In genomic region chr19:40872955-40873665, GRCm38 (mm10) we compare ENCODE assay signal across 8 mouse cellular contexts. TPM values are rescaled to one million over a fixed set of nuclear protein-coding genes. Genes with fewer than 3 reads are reported as not detected.
DNase-seq lines count a peak whose midpoint lies in the region; ATAC-seq and TF ChIP-seq lines count a peak whose summit lies in the region.

No protein-coding gene starts in this region.

- H3K27me3 ChIP-seq in ES-Bruce4 (ENCODE audit: control insufficient read depth, insufficient read depth, low read length, poor library complexity, severe bottlenecking): no peaks in the 10 kb centered on the region
- H3K27me3 ChIP-seq in forebrain, embryonic 15.5 days: peaks cover 53% of the 10 kb centered on the region
- peaks cover 9% of the 10 kb centered on the region for H3K27me3 ChIP-seq in liver, embryonic 14.5 days (ENCODE audit: control insufficient read depth, insufficient read depth, low read length)
- peaks cover 3% of the 10 kb centered on the region; the same call in 1 of the 2 replicates for H3K27me3 ChIP-seq in neural tube, embryonic 11.5 days (ENCODE audit: control insufficient read depth, insufficient read depth, low read length)
- H3K27me3 ChIP-seq in stomach, embryonic 15.5 days (replicated peaks): peaks cover 29% of the 10 kb centered on the region

- no peaks in the 10 kb centered on the region for H3K4me1 ChIP-seq in ES-Bruce4 (ENCODE audit: control insufficient read depth, insufficient read depth, low read length)
- 0 out of 2 replicates have a peak, but pooled peaks cover 4% of the 10 kb centered on the region for H3K4me1 ChIP-seq in forebrain, embryonic 15.5 days
- peaks cover 2 to 3% of the 10 kb centered on the region in 2 experiments; a peak in 1 of 4 replicates for H3K4me1 ChIP-seq in liver, embryonic 14.5 days (replicated peaks; ENCODE audit: control insufficient read depth in 2 of 2, insufficient read depth in 2 of 2, low read length in 1 of 2)
- H3K4me1 ChIP-seq in neural tube, embryonic 11.5 days (ENCODE audit: control insufficient read depth, insufficient read depth, low read length): no peaks in the 10 kb centered on the region
- H3K4me1 ChIP-seq in stomach, embryonic 15.5 days: no peaks in the 10 kb centered on the region

- peak overlapping the region; percentile 51 for H3K27ac ChIP-seq in ES-Bruce4 (ENCODE audit: insufficient read depth, low read length)
- peak overlapping the region; percentile 93 for H3K27ac ChIP-seq in forebrain, embryonic 15.5 days (replicated peaks)
- no peak overlapping the region for H3K27ac ChIP-seq in liver, embryonic 14.5 days
- H3K27ac ChIP-seq in neural tube, embryonic 11.5 days (ENCODE audit: low read depth, low read length): peak overlapping the region; percentile 75
- peak overlapping the region; percentile 80 for H3K27ac ChIP-seq in stomach, embryonic 15.5 days

- DNase-seq in cerebellum, adult 18-20 months: peak; percentile 89 to 92
- DNase-seq in heart, postnatal 14 days: peak; percentile 82 to 92
- peak; percentile 94 to 96 for DNase-seq in kidney, postnatal 4 days
- peak; percentile 79 to 84 (median 80) for DNase-seq in liver, embryonic 14.5 days (ENCODE audit: low read depth in 3 of 3, low spot score in 3 of 3)
- DNase-seq in neural tube, embryonic 11.5 days (ENCODE audit: low spot score): peak; percentile 97

- TF ChIP-seq POLR2A in ES-Bruce4 (IDR thresholded peaks at IDR 0.05; ENCODE audit: insufficient read depth, low read length): peak; percentile 82

- no peaks in the 10 kb centered on the region for H3K9me3 ChIP-seq in ES-Bruce4 (replicated peaks; ENCODE audit: control insufficient read depth, insufficient read depth, low read length, poor library complexity, severe bottlenecking)
- no peaks in the 10 kb centered on the region for H3K9me3 ChIP-seq in forebrain, embryonic 15.5 days
- H3K9me3 ChIP-seq in liver, embryonic 14.5 days (ENCODE audit: control insufficient read depth, low read length): peaks cover 3% of the 10 kb centered on the region
- H3K9me3 ChIP-seq in neural tube, embryonic 11.5 days (ENCODE audit: control insufficient read depth, low read length): no peaks in the 10 kb centered on the region
- H3K9me3 ChIP-seq in stomach, embryonic 15.5 days: no peaks in the 10 kb centered on the region

- 1% methylated on average over 51 of the region's 51 CpGs for WGBS in forebrain, embryonic 15.5 days
- 2% methylated on average over 51 of the region's 51 CpGs for WGBS in liver, embryonic 14.5 days (ENCODE audit: insufficient replicate concordance)
- 2% methylated on average over 51 of the region's 51 CpGs for whole genome bisulfite sequencing in neural tube, embryonic 11.5 days
- 2% methylated on average over 50 of the region's 51 CpGs for WGBS in stomach, embryonic 15.5 days

- peak; percentile 99 for ATAC-seq in forebrain, embryonic 15.5 days (replicated peaks)
- peak; percentile 92 for ATAC-seq in liver, embryonic 14.5 days (ENCODE audit: insufficient read depth)
- ATAC-seq in neural tube, embryonic 11.5 days (ENCODE audit: insufficient read depth, low FRiP score, low TSS enrichment): peak; percentile 99
- peak; percentile 94 for ATAC-seq in stomach, embryonic 15.5 days (ENCODE audit: insufficient read depth, low FRiP score, low read depth)

- H3K4me3 ChIP-seq in ES-Bruce4 (ENCODE audit: low read depth, low read length): peak overlapping the region; percentile 66
- peak overlapping the region; percentile 74 for H3K4me3 ChIP-seq in forebrain, embryonic 15.5 days
- H3K4me3 ChIP-seq in liver, embryonic 14.5 days (ENCODE audit: insufficient read depth in 1 of 2, low read depth in 2 of 2, low read length in 2 of 2): peak overlapping the region; percentile 49 to 52
- H3K4me3 ChIP-seq in neural tube, embryonic 11.5 days (ENCODE audit: low read depth, low read length): peak overlapping the region; percentile 44
- peak overlapping the region; percentile 55 for H3K4me3 ChIP-seq in stomach, embryonic 15.5 days (replicated peaks)

- intact Hi-C loops in heart, postnatal 14 days (cut with DNase I): loop anchor here (1.0 kb wide), 1 partner anchor 21 kb away; the partner anchor contains the start of gene Zfp518a

- peak overlapping the region; percentile 86 for H3K4me2 ChIP-seq in forebrain, embryonic 15.5 days (replicated peaks)
- peak overlapping the region; percentile 80 for H3K4me2 ChIP-seq in liver, embryonic 14.5 days (ENCODE audit: low read depth)
- H3K4me2 ChIP-seq in neural tube, embryonic 11.5 days (ENCODE audit: low read depth): peak overlapping the region; percentile 57
- peak overlapping the region; percentile 87 for H3K4me2 ChIP-seq in stomach, embryonic 15.5 days

- peak; percentile 45 for TF ChIP-seq CTCF in ES-Bruce4 (IDR thresholded peaks at IDR 0.05; ENCODE audit: low read depth, low read length)
- peak; percentile 79 for TF ChIP-seq CTCF in liver, embryonic 14.5 days (IDR thresholded peaks at IDR 0.05; ENCODE audit: low read depth)

- TF ChIP-seq EP300 in ES-Bruce4 (IDR thresholded peaks at IDR 0.05; ENCODE audit: insufficient read depth, low read depth, low read length): peak; percentile 71; the same call in 1 of the 2 replicates
- no peak for TF ChIP-seq EP300 in liver, embryonic 14.5 days (IDR thresholded peaks at IDR 0.05; ENCODE audit: low read depth)

- H3K36me3 ChIP-seq in ES-Bruce4 (ENCODE audit: control insufficient read depth, insufficient read depth, low read length, poor library complexity, severe bottlenecking): no peaks in the 10 kb centered on the region
- no peaks in the 10 kb centered on the region for H3K36me3 ChIP-seq in forebrain, embryonic 15.5 days
- H3K36me3 ChIP-seq in liver, embryonic 14.5 days (replicated peaks; ENCODE audit: control insufficient read depth, insufficient read depth, low read depth): no peaks in the 10 kb centered on the region
- H3K36me3 ChIP-seq in neural tube, embryonic 11.5 days (ENCODE audit: control insufficient read depth, insufficient read depth, low read length): no peaks in the 10 kb centered on the region
- no peaks in the 10 kb centered on the region for H3K36me3 ChIP-seq in stomach, embryonic 15.5 days

- peak overlapping the region; percentile 59 for H3K9ac ChIP-seq in ES-Bruce4 (ENCODE audit: low read depth, poor library complexity, severe bottlenecking)
- H3K9ac ChIP-seq in forebrain, embryonic 15.5 days (replicated peaks): peak overlapping the region; percentile 63
- H3K9ac ChIP-seq in liver, embryonic 14.5 days (replicated peaks): peak overlapping the region; percentile 14
- peak overlapping the region; percentile 71 for H3K9ac ChIP-seq in neural tube, embryonic 11.5 days (ENCODE audit: low read length)
- H3K9ac ChIP-seq in stomach, embryonic 15.5 days: 0 out of 2 replicates have a peak overlapping the region, but pooled peaks have one; percentile 37

RNA-seq across cellular contexts. Expression of gene Zfp518a, which starts 21.4 kb away (rescaled TPM):
- 34.4 and 41.3 TPM in 2 replicates for polyA plus RNA-seq in ES-Bruce4 (2011; ENCODE audit: insufficient read depth, insufficient read length, low read depth, missing spikeins)
- polyA plus RNA-seq in forebrain, embryonic 15.5 days (2015; fragmentation: Nextera tagmentation; extraction: Ambion mirVana): 6.0 and 6.8 TPM in 2 replicates
- 1 to 10 TPM; 7.2 to 8.6 TPM for total RNA-seq in heart, postnatal 14 days (2021)
- 1.9 and 2.7 TPM in 2 replicates for polyA plus RNA-seq in liver, embryonic 14.5 days (2012; rRNA removed)
- polyA plus RNA-seq in liver, embryonic 14.5 days (2014; fragmentation: Nextera tagmentation; extraction: Ambion mirVana): 4.4 and 5.5 TPM in 2 replicates
- polyA plus RNA-seq in neural tube, embryonic 11.5 days (2014; fragmentation: Nextera tagmentation; extraction: Ambion mirVana): 18.6 and 19.0 TPM in 2 replicates
- polyA plus RNA-seq in stomach, embryonic 15.5 days (2015; fragmentation: Nextera tagmentation; extraction: Ambion mirVana): 10.0 and 11.3 TPM in 2 replicates

RNA-seq across cellular contexts. Expression of gene Ccnj, which starts 42.0 kb away (rescaled TPM):
- polyA plus RNA-seq in ES-Bruce4 (2011; ENCODE audit: insufficient read depth, insufficient read length, low read depth, missing spikeins): 7.4 and 9.4 TPM in 2 replicates
- polyA plus RNA-seq in forebrain, embryonic 15.5 days (2015; fragmentation: Nextera tagmentation; extraction: Ambion mirVana): 23.0 and 23.3 TPM in 2 replicates
- total RNA-seq in heart, postnatal 14 days (2021): 1 to 10 TPM; 6.8 to 7.1 TPM
- polyA plus RNA-seq in liver, embryonic 14.5 days (2012; rRNA removed): 2.9 and 3.2 TPM in 2 replicates
- polyA plus RNA-seq in liver, embryonic 14.5 days (2014; fragmentation: Nextera tagmentation; extraction: Ambion mirVana): 2.7 and 2.9 TPM in 2 replicates
- polyA plus RNA-seq in neural tube, embryonic 11.5 days (2014; fragmentation: Nextera tagmentation; extraction: Ambion mirVana): 37.6 and 38.3 TPM in 2 replicates
- 9.7 and 10.2 TPM in 2 replicates for polyA plus RNA-seq in stomach, embryonic 15.5 days (2015; fragmentation: Nextera tagmentation; extraction: Ambion mirVana)

Comparison
In these comparisons a context has a peak if more than half of its experiments do, and no peak if none do; other contexts are left out.
1. H3K9ac ChIP-seq: peak in every context shown above with its lines; median percentile 71 in neural tube, embryonic 11.5 days; 63 in forebrain, embryonic 15.5 days; 59 in ES-Bruce4; 37 in stomach, embryonic 15.5 days; 14 in liver, embryonic 14.5 days.